Comparison of ENCODE assay signal across 28 mouse cellular contexts in the genomic region with DNA sequence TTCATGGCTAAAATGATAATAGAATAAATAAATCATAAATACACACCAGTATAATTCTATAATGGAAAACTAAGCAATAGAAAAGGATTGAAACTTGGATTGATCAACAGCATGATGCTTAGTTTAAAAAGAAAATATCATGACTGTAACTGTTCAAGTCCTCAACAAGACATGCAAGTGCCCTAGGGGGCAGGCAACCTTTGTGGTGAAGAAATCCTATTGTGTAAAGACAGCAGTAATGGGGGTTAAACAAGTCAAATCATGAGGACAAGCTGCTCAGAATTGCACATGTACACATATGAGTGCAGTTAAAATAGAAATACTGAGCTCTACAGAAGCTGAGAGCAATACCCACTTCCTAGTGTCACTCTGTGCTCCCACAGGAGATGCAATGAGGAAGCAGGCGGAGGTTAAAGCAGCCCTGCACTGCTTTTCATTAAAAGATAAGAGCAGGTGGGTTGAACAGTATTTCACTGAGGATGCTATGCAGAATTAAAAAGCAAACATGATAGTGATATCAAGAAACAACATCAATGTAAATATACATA.
DNase-seq lines count a peak whose midpoint lies in the region; ATAC-seq lines count a peak whose summit lies in the region.
"Had no signal": no experiment of that assay in that cellular context is flagged by ENCODE, and none has a peak within 500 bp of the region (broad histone marks: within the 10 kb centered on the region; RNA-seq: fewer than 3 reads in every experiment).

No protein-coding gene starts in this region.

- no peak overlapping the region for H3K4me3 ChIP-seq in hindbrain, embryonic 13.5 days
- H3K4me3 ChIP-seq in hindbrain, embryonic 12.5 days: no peak overlapping the region
- H3K4me3 ChIP-seq: embryonic facial prominence, embryonic 10.5 days; embryonic facial prominence, embryonic 13.5 days; erythroblast, embryonic 14.5 days; forebrain, embryonic 10.5 days; forebrain, embryonic 13.5 days had no signal

- no peak overlapping the region for H3K4me2 ChIP-seq in hindbrain, embryonic 13.5 days
- no peak overlapping the region for H3K4me2 ChIP-seq in hindbrain, embryonic 12.5 days (replicated peaks)
- H3K4me2 ChIP-seq: embryonic facial prominence, embryonic 13.5 days; forebrain, embryonic 13.5 days; heart, embryonic 11.5 days had no signal

- peaks cover 7% of the 10 kb centered on the region for H3K36me3 ChIP-seq in hindbrain, embryonic 13.5 days
- H3K36me3 ChIP-seq in hindbrain, embryonic 12.5 days: no peaks in the 10 kb centered on the region; the same call in 1 of the 2 replicates

- H3K9me3 ChIP-seq in hindbrain, embryonic 13.5 days: no peaks in the 10 kb centered on the region
- no peaks in the 10 kb centered on the region for H3K9me3 ChIP-seq in hindbrain, embryonic 12.5 days (replicated peaks)
- H3K9me3 ChIP-seq: embryonic facial prominence, embryonic 10.5 days; embryonic facial prominence, embryonic 13.5 days; forebrain, embryonic 10.5 days; forebrain, embryonic 13.5 days; G1E had no signal

- no peak overlapping the region for H3K9ac ChIP-seq in hindbrain, embryonic 13.5 days
- H3K9ac ChIP-seq in hindbrain, embryonic 12.5 days: no peak overlapping the region
- H3K9ac ChIP-seq: embryonic facial prominence, embryonic 13.5 days; forebrain, embryonic 13.5 days had no signal

- 82% methylated on average over 1 of the region's 1 CpGs for WGBS in hindbrain, embryonic 13.5 days
- WGBS in hindbrain, embryonic 12.5 days: 83% methylated on average over 1 of the region's 1 CpGs

- H3K27me3 ChIP-seq in hindbrain, embryonic 13.5 days: no peaks in the 10 kb centered on the region
- no peaks in the 10 kb centered on the region for H3K27me3 ChIP-seq in hindbrain, embryonic 12.5 days
- H3K27me3 ChIP-seq: CH12.LX; embryonic facial prominence, embryonic 13.5 days; forebrain, embryonic 13.5 days had no signal

- no peak for ATAC-seq in hindbrain, embryonic 13.5 days (ENCODE audit: low FRiP score)
- no peak for ATAC-seq in hindbrain, embryonic 12.5 days (ENCODE audit: low FRiP score)
- ATAC-seq in megakaryocyte progenitor cell, adult 5-6 weeks (replicated peaks; ENCODE audit: poor library complexity): peak; percentile 84
- ATAC-seq: forebrain, embryonic 13.5 days; forebrain, embryonic 16.5 days; intestine, postnatal 0 days had no signal

- H3K4me1 ChIP-seq in hindbrain, embryonic 13.5 days (replicated peaks): 0 out of 2 replicates have a peak, but pooled peaks cover 2% of the 10 kb centered on the region
- H3K4me1 ChIP-seq in hindbrain, embryonic 12.5 days: no peaks in the 10 kb centered on the region
- H3K4me1 ChIP-seq: embryonic facial prominence, embryonic 10.5 days; embryonic facial prominence, embryonic 13.5 days; forebrain, embryonic 10.5 days; forebrain, embryonic 13.5 days had no signal

- peak; percentile 44 for DNase-seq in 416B (ENCODE audit: low read depth)
- peak; percentile 92 for DNase-seq in fat pad, adult 2 months (ENCODE audit: extremely low read depth, low read depth, low spot score)
- no peak for DNase-seq in retina, postnatal 1 day
- DNase-seq in urinary bladder, postnatal 25 days (ENCODE audit: low spot score): no peak
- no peak for DNase-seq in cerebellum, postnatal 10 days
- DNase-seq: adrenal gland, adult 8-10 months; adrenal gland, postnatal 25 days; B cell, adult 2 months; cerebellum, adult 18-20 months; cerebellum, adult 9-10 months; cerebellum, postnatal 25 days; embryo, embryonic 11 days; gastrocnemius, postnatal 10 days; gastrocnemius, postnatal 36 days; heart, adult 11 months had no signal

- H3K27ac ChIP-seq in hindbrain, embryonic 13.5 days: 0 out of 2 replicates have a peak overlapping the region, but pooled peaks have one; percentile 13
- H3K27ac ChIP-seq in hindbrain, embryonic 12.5 days: no peak overlapping the region
- H3K27ac ChIP-seq: embryonic facial prominence, embryonic 10.5 days; embryonic facial prominence, embryonic 13.5 days; forebrain, embryonic 10.5 days; forebrain, embryonic 13.5 days had no signal

Comparison
In these comparisons a context has a peak if more than half of its experiments do, and no peak if none do; other contexts are left out.
1. DNase-seq: peak in 416B (single experiment) and fat pad, adult 2 months (single experiment); none in retina, postnatal 1 day (single experiment), urinary bladder, postnatal 25 days (single experiment) and cerebellum, postnatal 10 days (0 of 2).